10 mouse cellular contexts compared by ENCODE assay signal in genomic region chr10:80344131-80344661, GRCm38 (mm10). TPM values are rescaled to one million over a fixed set of nuclear protein-coding genes. Genes with fewer than 3 reads are reported as not detected.
DNase-seq lines count a peak whose midpoint lies in the region; ATAC-seq and TF ChIP-seq lines count a peak whose summit lies in the region.
"Had no signal": no experiment of that assay in that cellular context is flagged by ENCODE, and none has a peak within 500 bp of the region (broad histone marks: within the 10 kb centered on the region; RNA-seq: fewer than 3 reads in every experiment).

No protein-coding gene starts in this region.

- H3K27me3 ChIP-seq in G1E (ENCODE audit: insufficient read depth, low read length): peaks cover 12% of the 10 kb centered on the region
- peaks cover 91% of the 10 kb centered on the region for H3K27me3 ChIP-seq in heart, embryonic 11.5 days (ENCODE audit: control insufficient read depth, insufficient read depth, low read length)
- peaks cover 90% of the 10 kb centered on the region for H3K27me3 ChIP-seq in lung, embryonic 15.5 days

- H3K27ac ChIP-seq in gastrocnemius, adult 2 months: peak overlapping the region; percentile 86
- H3K27ac ChIP-seq in heart, embryonic 11.5 days (ENCODE audit: low read depth, low read length): peak overlapping the region; percentile 66; the same call in 1 of the 2 replicates
- no peak overlapping the region for H3K27ac ChIP-seq in lung, embryonic 15.5 days
- H3K27ac ChIP-seq: hindbrain, embryonic 13.5 days had no signal

- H3K4me1 ChIP-seq in G1E (ENCODE audit: insufficient read depth, low read depth, low read length): peaks cover 91% of the 10 kb centered on the region
- H3K4me1 ChIP-seq in heart, embryonic 11.5 days (ENCODE audit: control insufficient read depth, insufficient read depth, low read length): peaks cover 43% of the 10 kb centered on the region
- H3K4me1 ChIP-seq in lung, embryonic 15.5 days: peaks cover 64% of the 10 kb centered on the region

- no peak overlapping the region for H3K9ac ChIP-seq in heart, embryonic 11.5 days (ENCODE audit: low read depth, low read length)
- H3K9ac ChIP-seq in lung, embryonic 15.5 days: no peak overlapping the region
- H3K9ac ChIP-seq: hindbrain, embryonic 13.5 days had no signal

- no peak for TF ChIP-seq CTCF in gastrocnemius, adult 2 months (IDR thresholded peaks at IDR 0.05)
- TF ChIP-seq CTCF in G1E (IDR thresholded peaks at IDR 0.05; ENCODE audit: low read depth, low read length): no peak

- H3K4me3 ChIP-seq in gastrocnemius, adult 2 months: peak overlapping the region; percentile 70
- peak overlapping the region; percentile 73 for H3K4me3 ChIP-seq in G1E (ENCODE audit: low read depth, low read length)
- H3K4me3 ChIP-seq in heart, embryonic 11.5 days (ENCODE audit: low read depth, low read length): no peak overlapping the region
- H3K4me3 ChIP-seq in lung, embryonic 15.5 days: no peak overlapping the region

- H3K9me3 ChIP-seq in G1E (replicated peaks): peaks cover 16% of the 10 kb centered on the region
- no peaks in the 10 kb centered on the region for H3K9me3 ChIP-seq in heart, embryonic 11.5 days (replicated peaks; ENCODE audit: control insufficient read depth, low read length)
- H3K9me3 ChIP-seq in lung, embryonic 15.5 days: no peaks in the 10 kb centered on the region
- H3K9me3 ChIP-seq: hindbrain, embryonic 13.5 days had no signal

- 23% methylated on average over 9 of the region's 9 CpGs for WGBS in heart, embryonic 11.5 days (ENCODE audit: insufficient replicate concordance)
- 37% methylated on average over 9 of the region's 9 CpGs for WGBS in lung, embryonic 15.5 days

- peak overlapping the region; percentile 12 for H3K4me2 ChIP-seq in heart, embryonic 11.5 days
- peak overlapping the region; percentile 63 for H3K4me2 ChIP-seq in lung, embryonic 15.5 days

- ATAC-seq in G1E (ENCODE audit: extremely low read depth, insufficient number of reproducible peaks, low FRiP score, poor library complexity, severe bottlenecking): peak; percentile 41
- no peak for ATAC-seq in heart, embryonic 11.5 days (replicated peaks; ENCODE audit: insufficient number of reproducible peaks, low FRiP score, low TSS enrichment)
- no peak for ATAC-seq in lung, embryonic 15.5 days (ENCODE audit: borderline replicate concordance, extremely low read depth, low FRiP score, low TSS enrichment)
- no peak for ATAC-seq in frontal cortex, adult (ENCODE audit: low TSS enrichment)

- DNase-seq in gastrocnemius, adult 2 months: peak; percentile 73
- DNase-seq in gastrocnemius, postnatal 4 days (ENCODE audit: low spot score in 2 of 2): no peak
- DNase-seq in G1E (ENCODE audit: low spot score): peak; percentile 76
- no peak for DNase-seq in cerebellum, postnatal 36 days
- no peak for DNase-seq in adrenal gland, postnatal 4 days (ENCODE audit: low spot score in 2 of 2)
- DNase-seq: cerebellum, adult 9-10 months had no signal

- intact Hi-C loops in gastrocnemius, adult 2 months (cut with DNase I): loop anchor here (5.0 kb wide), 1 partner anchor 33 kb away; no protein-coding TSS in a partner anchor

- H3K36me3 ChIP-seq in G1E (replicated peaks): peaks cover 32% of the 10 kb centered on the region
- no peaks in the 10 kb centered on the region for H3K36me3 ChIP-seq in heart, embryonic 11.5 days (ENCODE audit: control insufficient read depth, insufficient read depth, low read length)
- no peaks in the 10 kb centered on the region for H3K36me3 ChIP-seq in lung, embryonic 15.5 days
- H3K36me3 ChIP-seq: hindbrain, embryonic 13.5 days had no signal

RNA-seq across cellular contexts. Expression of gene Adamtsl5, which starts 4.0 kb away (rescaled TPM):
- 10 to 100 TPM; 26.2 to 43.3 TPM for total RNA-seq in gastrocnemius, adult 2 months (2021)
- total RNA-seq in gastrocnemius, postnatal 4 days (2021): 10 to 100 TPM; 15.5 to 16.5 TPM
- total RNA-seq in G1E (2014; fragmentation: Nextera tagmentation): 16.9 and 17.5 TPM in 2 replicates
- total RNA-seq in G1E (2017): 5.4 and 8.0 TPM in 2 replicates
- 33.4 and 37.9 TPM in 2 replicates for polyA plus RNA-seq in G1E (2012)
- polyA plus RNA-seq in heart, embryonic 11.5 days (2014; fragmentation: Nextera tagmentation; extraction: Ambion mirVana): 2.4 and 3.7 TPM in 2 replicates
- polyA plus RNA-seq in lung, embryonic 15.5 days (2015; fragmentation: Nextera tagmentation; extraction: Ambion mirVana): 2.5 and 3.4 TPM in 2 replicates
- total RNA-seq in adrenal gland, postnatal 4 days (2021): 10 to 100 TPM; 12.8 to 13.2 TPM

RNA-seq across cellular contexts. Expression of gene Plk5, which starts 12.1 kb away (rescaled TPM):
- under 1 TPM; 0.10 to 0.45 TPM for total RNA-seq in gastrocnemius, adult 2 months (2021)
- under 1 TPM in 1 of 2 experiments, not detected in 1; 0.34 TPM for total RNA-seq in gastrocnemius, postnatal 4 days (2021)
- not detected in 2 replicates for total RNA-seq in G1E (2014; fragmentation: Nextera tagmentation)
- total RNA-seq in G1E (2017): 0.12 TPM in 1 of 2 replicates, not detected in the other
- not detected in 2 replicates for polyA plus RNA-seq in G1E (2012)
- not detected in 2 replicates for polyA plus RNA-seq in heart, embryonic 11.5 days (2014; fragmentation: Nextera tagmentation; extraction: Ambion mirVana)
- polyA plus RNA-seq in lung, embryonic 15.5 days (2015; fragmentation: Nextera tagmentation; extraction: Ambion mirVana): 0.74 and 1.0 TPM in 2 replicates
- total RNA-seq in adrenal gland, postnatal 4 days (2021): under 1 TPM in 1 of 2 experiments, not detected in 1; 0.36 TPM

RNA-seq across cellular contexts. Expression of gene Reep6, which starts 14.4 kb away (rescaled TPM):
- total RNA-seq in gastrocnemius, adult 2 months (2021): 1 to 10 TPM; 1.5 to 2.5 TPM
- 1 to 10 TPM; 2.7 to 4.1 TPM for total RNA-seq in gastrocnemius, postnatal 4 days (2021)
- total RNA-seq in G1E (2014; fragmentation: Nextera tagmentation) (72.8 and 85.9 TPM in 2 replicates), G1E (2017) (1.0 and 1.3 TPM in 2 replicates)
- 49.5 and 65.3 TPM in 2 replicates for polyA plus RNA-seq in G1E (2012)
- polyA plus RNA-seq in heart, embryonic 11.5 days (2014; fragmentation: Nextera tagmentation; extraction: Ambion mirVana): 4.9 and 7.3 TPM in 2 replicates
- polyA plus RNA-seq in lung, embryonic 15.5 days (2015; fragmentation: Nextera tagmentation; extraction: Ambion mirVana): 13.8 and 14.2 TPM in 2 replicates
- total RNA-seq in adrenal gland, postnatal 4 days (2021): 10 to 100 TPM; 13.1 to 26.7 TPM

RNA-seq across cellular contexts. Expression of gene Pcsk4, which starts 14.9 kb away (rescaled TPM):
- 1 to 10 TPM in 1 of 2 experiments, under 1 TPM in 1; 0.84 to 1.0 TPM for total RNA-seq in gastrocnemius, adult 2 months (2021)
- total RNA-seq in gastrocnemius, postnatal 4 days (2021): 1 to 10 TPM; 1.0 to 1.5 TPM
- total RNA-seq in G1E (2014; fragmentation: Nextera tagmentation) (4.8 and 6.7 TPM in 2 replicates), G1E (2017) (0.87 and 1.1 TPM in 2 replicates)
- 12.4 and 14.2 TPM in 2 replicates for polyA plus RNA-seq in G1E (2012)
- 0.77 and 1.6 TPM in 2 replicates for polyA plus RNA-seq in heart, embryonic 11.5 days (2014; fragmentation: Nextera tagmentation; extraction: Ambion mirVana)
- 3.4 and 4.0 TPM in 2 replicates for polyA plus RNA-seq in lung, embryonic 15.5 days (2015; fragmentation: Nextera tagmentation; extraction: Ambion mirVana)
- 1 to 10 TPM; 7.7 to 7.8 TPM for total RNA-seq in adrenal gland, postnatal 4 days (2021)

RNA-seq across cellular contexts. Expression of gene 2310011J03Rik, which starts 23.9 kb away (rescaled TPM):
- total RNA-seq in gastrocnemius, adult 2 months (2021): 1 to 10 TPM; 5.7 to 8.1 TPM
- total RNA-seq in gastrocnemius, postnatal 4 days (2021): 10 to 100 TPM; 16.7 to 17.6 TPM
- 17.2 and 17.6 TPM in 2 replicates for total RNA-seq in G1E (2014; fragmentation: Nextera tagmentation)
- total RNA-seq in G1E (2017): 27.0 and 31.2 TPM in 2 replicates
- polyA plus RNA-seq in G1E (2012): 92.5 and 108 TPM in 2 replicates
- 29.7 and 31.0 TPM in 2 replicates for polyA plus RNA-seq in heart, embryonic 11.5 days (2014; fragmentation: Nextera tagmentation; extraction: Ambion mirVana)
- polyA plus RNA-seq in lung, embryonic 15.5 days (2015; fragmentation: Nextera tagmentation; extraction: Ambion mirVana): 47.7 and 51.9 TPM in 2 replicates
- 10 to 100 TPM; 30.8 to 31.2 TPM for total RNA-seq in adrenal gland, postnatal 4 days (2021)

Comparison
In these comparisons a context has a peak if more than half of its experiments do, and no peak if none do; other contexts are left out.
1. DNase-seq: peak in gastrocnemius, adult 2 months (single experiment) and G1E (single experiment); none in gastrocnemius, postnatal 4 days (0 of 2), cerebellum, postnatal 36 days (0 of 2) and adrenal gland, postnatal 4 days (0 of 2).
2. H3K4me3 ChIP-seq: peak in gastrocnemius, adult 2 months (single experiment) and G1E (single experiment); none in heart, embryonic 11.5 days (single experiment) and lung, embryonic 15.5 days (single experiment).